Mouse (Mus musculus): Measurements from ENCODE around the gene Nell2.

DNA sequence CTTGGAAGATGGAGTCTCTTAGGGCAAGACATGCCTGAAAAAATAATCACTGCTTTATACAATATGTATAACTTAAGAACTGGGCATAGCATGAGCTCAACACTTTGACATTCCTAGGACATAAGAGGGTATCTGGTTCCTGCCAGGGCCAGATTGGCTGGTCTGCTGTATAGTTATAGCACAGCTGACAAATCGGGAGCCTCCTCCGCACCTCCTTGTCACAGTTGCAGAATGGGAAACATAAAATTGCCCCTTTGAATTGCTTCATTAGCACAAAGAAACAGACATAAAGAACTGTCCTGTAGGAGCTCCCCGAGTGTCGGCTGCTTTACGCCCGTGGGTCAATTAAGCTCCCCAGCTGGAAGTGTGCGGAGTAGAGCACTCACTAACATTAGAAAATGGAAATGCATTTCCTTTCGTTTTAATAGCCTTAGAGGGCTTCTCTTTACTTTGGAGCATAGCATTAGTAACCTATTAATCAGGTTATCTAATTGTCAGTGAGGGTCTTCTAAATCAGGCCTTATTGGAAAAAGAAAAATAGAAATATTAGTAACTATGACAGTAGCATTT is 473.2 kb downstream of the Nell2 start:
- TF ChIP-seq USF1 (IDR thresholded peaks at IDR 0.05; ENCODE audit: low read depth) (no peak), POLR2A (IDR thresholded peaks at IDR 0.05; ENCODE audit: insufficient read length, low read depth) (no peak), MAX (IDR thresholded peaks at IDR 0.05; ENCODE audit: low read depth) (no peak), REST (IDR thresholded peaks at IDR 0.05; ENCODE audit: insufficient read depth, insufficient read length) (no peak), E2F4 (IDR thresholded peaks at IDR 0.05; ENCODE audit: insufficient read depth) (no peak)
